Mouse (Mus musculus): Measurements from ENCODE around the gene Wdpcp.
"Not testable (repeated sequence)": the region's sequence is repeated elsewhere in the genome, so short reads cannot be mapped to it uniquely, and the experiment has no call there.

The Wdpcp gene

DNA sequence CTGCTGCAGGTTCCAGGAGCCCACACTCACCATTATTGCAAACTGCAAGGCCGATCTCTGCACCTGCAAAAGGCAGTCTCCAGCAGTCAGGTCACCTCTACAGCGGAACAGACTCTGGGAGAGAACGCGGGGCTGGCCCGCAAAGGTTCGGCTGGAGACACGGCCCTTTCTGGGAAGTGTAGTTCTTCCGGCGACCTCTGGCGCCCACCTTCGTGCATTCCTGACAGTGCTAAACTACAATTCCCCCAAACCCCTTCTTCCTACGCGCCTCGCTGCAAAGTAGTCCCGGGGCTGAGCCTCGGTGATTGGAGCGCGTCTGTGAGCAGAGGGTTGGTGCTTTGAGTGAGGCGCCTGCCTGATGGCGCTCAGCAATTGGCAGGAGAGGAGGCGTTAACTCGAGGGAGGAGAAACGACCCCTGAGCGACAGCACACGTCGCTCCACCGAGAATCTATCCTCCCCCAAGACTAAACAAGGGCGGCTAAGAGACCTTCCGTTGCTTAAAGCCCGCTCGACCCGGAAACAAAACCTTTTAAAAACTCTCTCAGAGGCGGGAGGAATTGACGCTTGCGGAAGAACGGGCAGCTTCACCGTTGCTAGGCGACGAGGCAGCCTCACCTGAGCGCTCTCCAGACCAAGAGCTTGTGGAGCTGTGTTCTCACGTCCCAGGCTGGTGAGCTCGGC, at the start of gene Wdpcp, which contains the start of gene Mdh1:
Gene Wdpcp, plus strand, starts transcription at position 536 of the 682 bp plus-strand sequence.
Gene Mdh1, minus strand, starts transcription at position 668 of the 682 bp plus-strand sequence.
- peak; percentile 92 to 96 for DNase-seq

DNA sequence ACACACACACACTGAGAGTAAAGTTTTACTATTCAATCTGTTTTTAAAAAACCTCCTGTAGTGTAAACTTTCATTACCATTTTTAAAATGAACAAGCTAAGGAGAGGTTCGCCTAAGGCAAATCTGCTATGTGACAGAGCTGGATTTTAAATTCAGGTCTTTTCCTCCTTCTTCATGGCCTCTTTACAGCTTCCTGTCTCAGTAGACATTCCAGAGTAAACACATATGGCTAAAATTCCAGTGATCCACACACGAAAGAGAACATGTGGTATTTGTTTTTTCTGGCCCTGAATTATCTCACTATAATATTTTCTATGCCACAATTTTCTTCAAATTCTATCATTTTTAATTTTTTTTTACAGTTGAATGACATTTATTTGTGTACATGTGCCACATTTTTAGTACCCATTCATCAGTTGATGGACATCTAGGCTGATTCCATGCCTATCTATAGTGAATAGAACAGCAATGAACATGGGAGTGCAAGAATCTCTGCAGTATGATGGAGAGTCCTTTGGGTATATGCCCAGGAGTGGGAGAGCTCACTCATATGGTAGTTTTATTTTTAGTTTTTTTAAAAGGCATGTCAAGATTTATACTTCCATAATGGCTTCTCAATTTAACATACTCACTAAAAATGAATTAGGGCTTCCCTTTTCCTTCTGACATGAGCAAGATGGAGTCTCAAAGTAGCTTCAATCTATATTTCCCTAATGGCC, 43.2 kb upstream of the Wdpcp start:
- DNase-seq, result no peak

- DNase-seq, result not testable (repeated sequence)
These were observed 41.2 kb upstream of the Wdpcp start for GRCm38 (mm10) chr11:21530856-21531255.

DNA sequence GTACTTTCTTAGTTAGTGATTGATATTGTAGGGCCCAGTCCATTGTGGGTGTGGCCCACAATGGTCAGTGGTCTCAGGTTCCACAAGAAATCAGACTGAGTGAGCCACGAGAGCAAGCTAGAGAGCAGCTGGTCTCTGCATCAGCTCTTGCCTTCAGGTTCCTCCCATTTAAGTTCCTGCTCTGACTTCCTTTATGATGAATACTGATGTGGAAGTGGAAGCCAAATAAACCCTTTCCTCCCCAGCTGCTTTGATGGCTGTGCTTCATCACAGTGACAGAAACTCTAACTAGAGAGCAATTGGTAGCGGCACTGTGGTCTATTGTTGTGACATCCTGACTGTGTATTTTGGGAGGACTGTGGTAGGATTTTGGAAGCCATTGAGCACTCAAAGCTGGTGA, 32.0 kb upstream of the Wdpcp start:
- DNase-seq, result no peak

DNA sequence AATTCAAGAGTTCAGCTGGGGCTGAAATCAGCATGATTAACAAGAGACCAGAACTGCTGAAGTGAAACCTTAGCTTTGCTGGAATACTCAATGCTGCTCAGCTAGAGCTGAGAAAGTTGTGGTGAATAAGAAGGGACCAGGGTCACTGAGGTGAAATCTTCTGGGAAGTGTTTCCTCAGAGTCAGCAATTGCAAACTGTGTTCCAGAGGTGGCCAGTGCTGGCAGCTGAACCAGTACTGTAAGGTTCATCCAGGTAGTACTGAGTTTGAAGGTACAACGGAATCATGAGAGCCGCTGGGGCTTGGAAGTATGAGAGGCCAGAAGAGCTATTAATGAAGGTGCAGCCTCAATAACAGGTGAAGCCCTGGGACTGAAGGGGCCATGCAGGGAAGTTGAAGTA, 31.4 kb upstream of the Wdpcp start:
- DNase-seq, result no peak

DNA sequence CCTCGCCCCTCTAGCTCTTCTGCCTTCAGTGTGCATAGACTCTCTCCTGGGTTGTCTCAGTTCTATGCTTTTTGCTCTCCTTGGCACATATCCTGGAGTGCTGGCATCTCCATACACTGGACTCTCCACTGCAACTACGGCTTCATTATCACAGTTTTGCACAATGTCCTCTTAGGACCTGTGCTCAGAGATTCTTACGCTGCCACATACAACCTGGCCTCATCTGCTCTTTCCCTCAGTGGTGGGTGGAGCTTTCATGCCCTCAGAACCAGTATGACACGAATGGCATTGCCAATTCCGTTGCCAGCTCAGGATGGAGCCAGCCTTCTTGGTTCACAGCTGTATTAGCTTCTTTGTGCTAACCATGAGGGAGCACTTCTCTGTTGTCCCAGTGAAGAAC, 29.3 kb upstream of the Wdpcp start:
- DNase-seq, result no peak

- no peak for DNase-seq
These were observed 27.0 kb upstream of the Wdpcp start for GRCm38 (mm10) chr11:21545021-21545420.

DNA sequence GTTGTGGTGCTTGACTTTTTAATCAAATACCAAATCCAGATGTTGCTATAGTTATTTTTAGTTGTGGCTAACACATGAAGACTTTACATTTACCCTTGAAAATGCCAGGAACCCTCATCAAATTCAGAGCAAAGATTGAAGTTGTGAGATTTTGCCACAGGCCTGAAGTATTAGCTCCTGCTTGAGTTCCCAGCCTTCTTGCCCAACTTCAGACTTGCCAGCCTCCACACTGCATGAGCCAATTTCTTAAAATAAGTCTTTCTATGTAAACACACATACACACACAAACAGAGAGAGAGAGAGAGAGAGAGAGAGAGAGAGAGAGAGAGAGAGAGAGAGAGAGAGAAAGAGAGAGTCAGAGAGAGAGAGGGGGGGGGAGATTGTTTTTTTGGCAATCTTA, 26.1 kb upstream of the Wdpcp start:
- DNase-seq, result no peak

- no peak for DNase-seq
These were observed 25.4 kb upstream of the Wdpcp start for GRCm38 (mm10) chr11:21546671-21547070.

DNA sequence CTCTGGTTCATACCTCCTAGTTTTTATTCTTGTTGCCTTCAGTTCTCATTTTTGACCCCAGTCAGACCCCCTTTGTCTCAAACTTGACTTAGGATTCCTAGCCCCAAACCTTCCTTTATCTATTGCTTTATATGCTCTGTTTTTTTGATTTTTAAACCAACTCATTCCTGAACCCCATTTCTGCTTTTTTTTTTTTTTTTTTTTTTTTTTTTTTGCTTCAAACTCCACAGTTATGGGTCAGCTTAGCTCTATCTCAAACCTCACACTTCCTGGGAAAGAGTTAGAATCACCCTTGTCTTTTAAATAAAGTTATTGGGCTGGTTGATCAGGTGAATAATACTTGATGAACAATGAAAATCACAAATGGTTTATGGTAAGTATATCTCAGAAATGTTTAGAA, 24.5 kb upstream of the Wdpcp start:
- DNase-seq, result no peak

DNA sequence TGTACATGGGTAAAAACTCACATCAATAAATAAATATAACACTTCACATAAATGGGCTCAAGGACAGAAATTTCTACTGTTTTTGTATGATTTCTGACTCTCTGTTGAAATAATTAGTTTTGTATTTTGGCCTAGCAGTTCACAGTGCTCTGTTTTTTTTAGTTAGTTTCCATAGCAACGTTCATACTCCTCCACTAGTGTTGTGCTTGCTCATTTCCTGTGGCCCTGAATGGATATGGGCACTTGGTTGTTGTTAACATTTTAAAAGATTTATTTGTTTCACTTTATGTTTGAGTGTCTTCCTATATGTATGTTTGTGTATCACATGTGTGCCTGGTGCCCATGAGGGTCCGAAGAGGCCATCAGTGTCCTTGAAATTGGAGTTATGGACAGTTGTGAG, 23.0 kb upstream of the Wdpcp start:
- DNase-seq, result no peak

DNA sequence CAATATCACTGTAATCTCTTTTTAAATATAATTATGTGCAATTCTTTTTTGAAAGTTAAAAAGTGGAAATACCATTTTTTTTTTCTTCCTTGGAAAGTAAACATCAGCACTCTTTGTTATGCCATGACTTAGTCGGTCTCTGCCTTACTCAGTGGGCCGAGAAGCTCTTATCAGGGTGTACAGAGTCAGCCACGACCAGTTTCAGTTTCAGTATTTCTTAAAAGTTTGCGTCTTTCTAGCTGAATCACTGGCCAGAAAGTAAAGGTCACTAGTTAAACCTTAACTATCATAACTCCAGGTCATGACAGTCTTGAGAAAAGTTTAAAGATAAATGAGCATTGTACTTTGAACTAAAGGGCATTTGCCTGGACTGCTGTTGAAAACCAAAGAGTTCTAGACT, 22.3 kb upstream of the Wdpcp start:
- DNase-seq, result no peak

- no peak for DNase-seq
These were observed 21.5 kb upstream of the Wdpcp start for GRCm38 (mm10) chr11:21550222-21551173.

GRCm38 (mm10) chr11:21552049-21552448, 20.0 kb upstream of the Wdpcp start:
- no peak for DNase-seq

DNA sequence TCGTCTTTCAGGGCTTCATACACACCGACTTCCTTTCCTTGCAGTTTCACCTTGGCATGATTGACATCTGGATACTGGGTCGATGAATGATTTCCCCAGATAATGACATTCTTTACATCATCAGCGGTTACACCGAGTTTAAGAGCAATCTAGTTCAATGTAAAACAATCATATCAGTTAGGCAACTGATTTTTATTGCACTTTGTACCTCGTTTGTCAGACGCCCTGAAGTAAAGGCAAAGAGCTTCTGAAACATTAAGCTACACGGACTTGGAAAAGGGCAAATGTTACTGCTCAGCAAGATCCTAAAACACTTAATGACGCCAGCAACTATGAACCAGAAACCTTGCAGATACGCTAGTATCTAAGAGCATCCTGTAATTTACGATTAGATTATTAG, 12.3 kb upstream of the Wdpcp start:
- DNase-seq, result no peak

DNA sequence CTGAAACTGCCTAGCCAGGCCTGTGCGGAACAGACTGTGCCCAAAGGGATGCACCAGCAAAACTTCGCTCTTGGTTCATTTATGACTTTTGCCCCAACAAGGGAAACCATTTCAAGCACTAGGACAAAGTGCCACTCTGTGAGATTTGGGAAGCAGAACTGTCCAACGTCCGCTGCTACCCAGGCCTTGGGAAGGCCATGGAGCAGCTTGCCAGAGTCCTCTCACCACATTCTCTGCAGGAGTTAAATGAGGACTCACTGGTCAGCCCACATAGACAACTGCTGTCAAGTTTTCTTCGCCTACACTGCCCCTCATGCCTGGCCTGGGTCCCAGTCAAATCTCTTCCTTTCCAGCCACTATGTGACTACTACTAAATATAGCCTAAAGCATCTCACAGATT, 10.7 kb upstream of the Wdpcp start:
- no peak for DNase-seq

DNA sequence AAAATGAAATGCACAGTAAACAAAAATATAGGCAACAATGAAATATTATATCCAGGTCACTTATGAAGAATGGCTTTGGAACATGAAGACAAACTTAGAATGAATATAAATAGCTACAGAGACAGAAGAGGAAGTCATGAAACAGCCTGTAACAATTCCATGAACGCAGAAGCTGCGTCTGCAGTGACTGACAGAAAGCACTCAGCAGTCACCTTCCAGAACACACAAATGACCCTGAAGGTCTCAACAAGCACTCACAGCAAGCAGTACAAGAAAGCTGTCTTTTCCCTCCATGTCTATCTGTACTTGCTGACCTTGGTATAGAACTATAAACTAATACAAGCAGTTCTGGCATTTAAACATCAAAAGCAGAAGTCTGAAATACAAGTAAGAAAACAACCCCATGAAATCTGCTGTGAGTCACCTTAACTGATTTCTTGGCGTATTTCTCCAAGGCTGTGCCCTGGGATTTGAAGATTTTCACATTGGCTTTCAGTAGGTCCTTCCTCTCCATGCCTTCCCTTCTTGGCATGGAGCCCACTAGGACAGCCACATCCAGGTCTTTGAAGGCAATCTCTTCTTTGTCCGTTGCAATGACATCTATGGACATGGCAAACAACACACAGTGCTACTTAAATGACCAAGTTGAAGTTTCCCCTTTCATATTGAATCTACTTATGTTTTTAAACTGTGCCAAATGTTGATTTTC, 8.3 kb upstream of the Wdpcp start:
- no peak for DNase-seq

DNA sequence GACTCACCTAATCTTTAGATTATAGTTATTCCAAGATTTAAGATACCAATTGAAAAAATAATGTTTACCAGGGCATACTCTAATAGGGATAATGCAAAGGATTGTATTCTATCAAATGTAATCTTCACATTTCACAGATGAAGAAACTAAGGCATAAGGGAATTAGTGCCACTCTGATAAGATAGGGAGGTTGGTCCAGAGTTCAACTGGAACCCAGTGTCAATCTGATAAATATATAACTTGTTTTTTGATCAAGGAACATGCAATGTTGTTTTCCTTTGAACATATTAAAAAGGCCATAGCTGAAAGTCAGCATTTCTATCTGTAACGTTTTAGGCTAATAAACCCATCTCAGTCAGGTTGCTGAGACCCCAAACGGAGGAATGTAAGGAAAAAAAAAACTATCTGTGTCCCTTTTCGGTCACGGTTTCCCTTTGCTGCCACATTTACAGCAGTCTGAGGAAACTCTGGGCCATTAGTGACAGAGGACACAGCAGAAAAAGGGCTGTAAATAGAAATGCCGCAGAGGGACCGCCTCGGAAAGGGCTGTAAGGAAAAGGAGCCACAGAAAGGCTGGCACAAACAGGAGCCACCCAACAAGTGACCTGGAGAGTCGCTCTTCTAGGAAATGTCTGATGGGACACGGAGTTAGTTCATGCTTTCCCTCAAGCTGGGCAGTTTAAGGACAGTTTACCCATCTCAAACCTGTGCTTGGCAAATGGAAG, 7.2 kb upstream of the Wdpcp start:
- no peak for DNase-seq

DNA sequence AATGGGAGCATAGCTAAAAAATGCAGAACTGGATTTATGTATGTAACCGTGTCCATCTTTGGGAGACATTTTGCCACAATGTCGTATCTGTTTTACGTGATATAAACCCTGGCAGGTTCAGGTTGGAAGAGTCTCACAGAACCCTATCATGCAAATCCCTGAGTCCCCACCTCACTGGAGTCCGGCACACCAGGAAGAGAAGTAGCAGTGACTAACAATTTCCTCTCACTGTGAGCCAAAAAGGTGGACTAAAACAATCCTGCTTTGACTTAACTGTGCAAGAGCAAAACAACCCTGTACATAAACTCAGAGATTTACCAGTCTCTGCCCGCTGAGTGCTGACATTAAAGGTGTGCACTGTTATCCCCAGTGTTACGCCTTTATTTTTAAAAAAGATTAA, 5.1 kb upstream of the Wdpcp start:
- DNase-seq, result no peak

DNA sequence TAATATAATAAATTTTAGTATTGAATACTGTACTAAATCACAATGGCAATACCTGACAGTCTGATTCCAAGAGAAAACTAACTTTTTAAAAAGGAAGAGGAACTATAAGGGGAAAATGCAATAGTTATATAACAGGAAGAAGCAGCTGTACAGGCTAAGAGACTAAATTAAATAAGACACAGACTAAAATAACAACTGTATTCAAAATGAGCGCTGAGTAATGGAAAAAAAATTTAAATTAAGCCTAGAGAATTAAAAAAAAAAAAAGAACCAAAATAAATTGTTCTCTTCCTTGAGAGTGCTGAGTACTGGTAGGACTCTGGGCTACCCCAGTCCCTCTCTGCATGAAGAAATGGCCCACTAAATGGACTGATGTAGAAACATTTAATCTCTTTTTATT, 4.3 kb upstream of the Wdpcp start:
- DNase-seq, result no peak

- DNase-seq, result no peak
These were observed 3.0 kb upstream of the Wdpcp start for GRCm38 (mm10) chr11:21569002-21569401.

All from thymus, postnatal 36 days (tissue).